Comparison of ENCODE assay signal across 9 mouse cellular contexts in the genomic region with DNA sequence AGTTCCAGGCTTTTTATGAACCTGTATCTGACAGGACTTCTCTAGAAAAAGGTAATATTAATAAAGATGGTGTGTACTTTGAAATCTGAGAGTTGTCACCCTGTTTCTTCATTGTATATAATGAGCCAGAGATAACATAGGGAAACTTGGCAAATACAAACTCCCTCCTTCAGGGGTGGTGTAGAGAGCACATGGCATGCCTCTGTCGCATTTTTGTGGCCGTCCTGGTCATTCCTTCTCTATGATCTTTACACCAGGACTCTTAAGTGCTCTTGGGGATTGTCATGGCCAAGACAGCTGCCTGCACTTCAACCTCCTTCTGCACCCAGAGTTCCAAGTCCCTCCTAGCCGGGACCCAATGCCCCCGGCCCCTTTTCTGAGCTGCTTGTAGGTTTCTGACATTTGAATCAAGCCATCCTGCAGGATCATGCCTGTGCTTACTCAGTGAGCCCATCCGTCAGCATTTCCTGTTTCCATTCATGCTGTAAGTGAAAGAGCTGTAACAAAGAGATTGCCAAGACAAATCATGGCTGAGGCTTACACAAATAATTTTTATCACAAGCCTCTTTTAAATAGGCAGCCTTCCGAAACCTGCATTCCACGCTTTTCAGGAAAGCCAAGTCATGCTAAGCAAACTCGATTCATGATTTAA.
DNase-seq lines count a peak whose midpoint lies in the region; ATAC-seq and TF ChIP-seq lines count a peak whose summit lies in the region.
"Had no signal": no experiment of that assay in that cellular context is flagged by ENCODE, and none has a peak within 500 bp of the region (broad histone marks: within the 10 kb centered on the region; RNA-seq: fewer than 3 reads in every experiment).

No protein-coding gene starts in this region.

- peak; percentile 59 for ATAC-seq in heart, postnatal 0 days (ENCODE audit: insufficient read depth, low read depth)
- ATAC-seq in liver, embryonic 15.5 days (ENCODE audit: insufficient read depth) = no peak

- H3K9ac ChIP-seq in heart, postnatal 0 days (replicated peaks; ENCODE audit: low read depth, low read length) = no peak overlapping the region
- no peak overlapping the region for H3K9ac ChIP-seq in liver, embryonic 15.5 days
- H3K9ac ChIP-seq: embryonic facial prominence, embryonic 12.5 days had no signal

- no peaks in the 10 kb centered on the region for H3K9me3 ChIP-seq in heart, postnatal 0 days (replicated peaks; ENCODE audit: control insufficient read depth, low read length)
- H3K9me3 ChIP-seq in liver, embryonic 15.5 days (replicated peaks) = no peaks in the 10 kb centered on the region
- H3K9me3 ChIP-seq: embryonic facial prominence, embryonic 12.5 days had no signal

- peak overlapping the region; percentile 84 for H3K27ac ChIP-seq in heart, postnatal 0 days (ENCODE audit: low read depth)
- 0 out of 2 replicates have a peak overlapping the region, but pooled peaks have one; percentile 31 for H3K27ac ChIP-seq in liver, embryonic 15.5 days (replicated peaks)

- H3K4me3 ChIP-seq in heart, postnatal 0 days (ENCODE audit: low read depth, low read length) = no peak overlapping the region
- no peak overlapping the region for H3K4me3 ChIP-seq in liver, embryonic 15.5 days (replicated peaks)
- H3K4me3 ChIP-seq: embryonic facial prominence, embryonic 12.5 days had no signal

- 0 out of 2 replicates have a peak, but pooled peaks cover 3% of the 10 kb centered on the region for H3K36me3 ChIP-seq in heart, postnatal 0 days (replicated peaks; ENCODE audit: control insufficient read depth, insufficient read depth, low read length)
- H3K36me3 ChIP-seq in liver, embryonic 15.5 days (replicated peaks) = peaks cover 15% of the 10 kb centered on the region
- H3K36me3 ChIP-seq: embryonic facial prominence, embryonic 12.5 days had no signal

- DNase-seq in adrenal gland, adult 2 months = peak; percentile 6
- DNase-seq in adrenal gland, postnatal 25 days = no peak
- peak; percentile 30 for DNase-seq in CD4-positive, CD25-positive, alpha-beta regulatory T cell, adult 2 months (ENCODE audit: low read depth, low spot score)
- DNase-seq in heart, postnatal 0 days (ENCODE audit: low spot score) = peak; percentile 64
- DNase-seq in ovary, adult 18-20 months (ENCODE audit: low spot score) = no peak
- DNase-seq in cerebellum, adult 11 months = no peak
- DNase-seq in urinary bladder, postnatal 10 days (ENCODE audit: low spot score) = no peak

- H3K4me2 ChIP-seq in heart, postnatal 0 days (ENCODE audit: low read depth, low read length) = peak overlapping the region; percentile 46
- no peak overlapping the region for H3K4me2 ChIP-seq in liver, embryonic 15.5 days
- H3K4me2 ChIP-seq: embryonic facial prominence, embryonic 12.5 days had no signal

- H3K4me1 ChIP-seq in heart, postnatal 0 days (ENCODE audit: control insufficient read depth, insufficient read depth) = no peaks in the 10 kb centered on the region
- H3K4me1 ChIP-seq in liver, embryonic 15.5 days (replicated peaks) = no peaks in the 10 kb centered on the region

- WGBS in heart, postnatal 0 days = 33% methylated on average over 8 of the region's 8 CpGs
- 46% methylated on average over 8 of the region's 8 CpGs for WGBS in liver, embryonic 15.5 days (ENCODE audit: insufficient replicate concordance)

- no peak for TF ChIP-seq EP300 in heart, postnatal 0 days (IDR thresholded peaks at IDR 0.05; ENCODE audit: low read depth)

- no peaks in the 10 kb centered on the region for H3K27me3 ChIP-seq in heart, postnatal 0 days (ENCODE audit: control insufficient read depth, insufficient read depth, low read length)
- no peaks in the 10 kb centered on the region for H3K27me3 ChIP-seq in liver, embryonic 15.5 days
- H3K27me3 ChIP-seq: embryonic facial prominence, embryonic 12.5 days had no signal

- no peak for TF ChIP-seq CTCF in heart, postnatal 0 days (IDR thresholded peaks at IDR 0.05; ENCODE audit: low read depth)

Comparison
In these comparisons a context has a peak if more than half of its experiments do, and no peak if none do; other contexts are left out.
1. DNase-seq: peak in adrenal gland, adult 2 months (single experiment), CD4-positive, CD25-positive, alpha-beta regulatory T cell, adult 2 months (single experiment) and heart, postnatal 0 days (single experiment); none in adrenal gland, postnatal 25 days (single experiment), ovary, adult 18-20 months (single experiment), cerebellum, adult 11 months (single experiment) and urinary bladder, postnatal 10 days (single experiment).